Mouse (Mus musculus): Measurements from ENCODE around the gene Gabra5.

GRCm38 (mm10) chr7:57508860-57509632 lies 813 bp downstream of the Gabra5 start:
- TF ChIP-seq CTCF (IDR thresholded peaks at IDR 0.05; ENCODE audit: extremely low read depth, insufficient read depth, low read length), result no peak
- TF ChIP-seq POLR2A (IDR thresholded peaks at IDR 0.05; ENCODE audit: extremely low read depth, insufficient read depth, low read length), result no peak

Measured in cortical plate, adult 2 months (tissue).